In the genomic region with DNA sequence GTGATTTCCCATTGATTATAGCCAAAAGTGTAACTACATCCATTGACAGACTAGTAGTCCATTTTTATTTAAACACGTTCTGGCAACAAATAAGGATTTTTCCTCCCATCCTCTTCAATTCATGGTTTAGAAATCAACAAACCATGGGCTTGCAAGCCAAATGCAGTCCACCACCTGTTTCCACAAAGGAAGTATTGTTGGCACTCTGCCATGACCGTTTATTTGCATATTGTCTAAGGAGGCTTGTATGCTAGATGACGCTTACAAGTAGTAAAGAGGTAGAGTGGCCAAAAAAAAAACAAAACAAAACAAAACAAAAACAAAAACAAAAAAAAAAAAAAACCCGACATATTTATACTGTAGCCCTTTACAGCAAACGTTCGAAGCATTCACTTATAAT, we compare ENCODE assay signal across 13 mouse cellular contexts. TPM values are rescaled to one million over a fixed set of nuclear protein-coding genes. Genes with fewer than 3 reads are reported as not detected.
A peak's percentile ranks its signal among the peaks of the same experiment; 100 is the strongest.
DNase-seq lines count a peak whose midpoint lies in the region; ATAC-seq and TF ChIP-seq lines count a peak whose summit lies in the region.
"Had no signal": no experiment of that assay in that cellular context is flagged by ENCODE, and none has a peak within 500 bp of the region (broad histone marks: within the 10 kb centered on the region; RNA-seq: fewer than 3 reads in every experiment).

No protein-coding gene starts in this region.

- H3K4me2 ChIP-seq in embryonic facial prominence, embryonic 11.5 days (ENCODE audit: low read depth, low read length): no peak overlapping the region
- H3K4me2 ChIP-seq in kidney, embryonic 15.5 days: no peak overlapping the region
- no peak overlapping the region for H3K4me2 ChIP-seq in intestine, embryonic 15.5 days (replicated peaks)
- H3K4me2 ChIP-seq: heart, embryonic 13.5 days had no signal

- DNase-seq in embryonic facial prominence, embryonic 11.5 days (ENCODE audit: low spot score): peak; percentile 12
- DNase-seq in embryonic facial prominence, embryonic 10.5 days (ENCODE audit: low spot score): no peak
- peak; percentile 21 for DNase-seq in kidney, adult 2 months
- peak; percentile 50 for DNase-seq in retina, postnatal 1 day
- no peak for DNase-seq in retina, embryonic 14.5 days (ENCODE audit: low spot score)
- no peak for DNase-seq in gastrocnemius, adult 18-20 months (ENCODE audit: low spot score)
- DNase-seq: cerebellum, postnatal 36 days; lung, adult 2 months; thymus, postnatal 36 days had no signal

- TF ChIP-seq POLR2A in kidney, adult 2 months (IDR thresholded peaks at IDR 0.05; ENCODE audit: low read depth, low read length): no peak

- H3K36me3 ChIP-seq in embryonic facial prominence, embryonic 11.5 days (replicated peaks; ENCODE audit: control insufficient read depth, insufficient read depth, low read depth, low read length): no peaks in the 10 kb centered on the region
- no peaks in the 10 kb centered on the region for H3K36me3 ChIP-seq in embryonic facial prominence, embryonic 10.5 days (replicated peaks)
- H3K36me3 ChIP-seq in kidney, adult 2 months (ENCODE audit: control insufficient read depth, insufficient read depth, low read length): no peaks in the 10 kb centered on the region
- no peaks in the 10 kb centered on the region for H3K36me3 ChIP-seq in kidney, embryonic 15.5 days
- H3K36me3 ChIP-seq in intestine, embryonic 15.5 days: no peaks in the 10 kb centered on the region
- H3K36me3 ChIP-seq: heart, embryonic 13.5 days had no signal

- no peak overlapping the region for H3K27ac ChIP-seq in embryonic facial prominence, embryonic 11.5 days (replicated peaks; ENCODE audit: low read depth, low read length)
- H3K27ac ChIP-seq in embryonic facial prominence, embryonic 10.5 days (replicated peaks): no peak overlapping the region
- H3K27ac ChIP-seq in kidney, adult 2 months (ENCODE audit: insufficient read depth, low read depth, low read length): no peak overlapping the region
- H3K27ac ChIP-seq in kidney, embryonic 15.5 days: no peak overlapping the region
- H3K27ac ChIP-seq in intestine, embryonic 15.5 days: no peak overlapping the region
- H3K27ac ChIP-seq: heart, embryonic 13.5 days had no signal

- no peak for ATAC-seq in embryonic facial prominence, embryonic 11.5 days (replicated peaks; ENCODE audit: insufficient number of reproducible peaks, low FRiP score, low TSS enrichment, low read depth)
- no peak for ATAC-seq in kidney, embryonic 15.5 days (replicated peaks; ENCODE audit: low FRiP score)
- ATAC-seq in intestine, embryonic 15.5 days: no peak

- no peak overlapping the region for H3K9ac ChIP-seq in embryonic facial prominence, embryonic 11.5 days (replicated peaks; ENCODE audit: low read length)
- no peak overlapping the region for H3K9ac ChIP-seq in kidney, embryonic 15.5 days
- H3K9ac ChIP-seq in intestine, embryonic 15.5 days: no peak overlapping the region
- H3K9ac ChIP-seq: heart, embryonic 13.5 days had no signal

- no peak overlapping the region for H3K4me3 ChIP-seq in embryonic facial prominence, embryonic 11.5 days (ENCODE audit: low read depth, low read length)
- no peak overlapping the region for H3K4me3 ChIP-seq in embryonic facial prominence, embryonic 10.5 days
- H3K4me3 ChIP-seq in kidney, adult 2 months (ENCODE audit: insufficient read depth, low read depth, low read length): no peak overlapping the region
- H3K4me3 ChIP-seq in kidney, embryonic 15.5 days (replicated peaks): no peak overlapping the region
- H3K4me3 ChIP-seq in intestine, embryonic 15.5 days (replicated peaks): no peak overlapping the region
- H3K4me3 ChIP-seq: erythroblast, embryonic 14.5 days; heart, embryonic 13.5 days had no signal

- H3K9me3 ChIP-seq in embryonic facial prominence, embryonic 11.5 days (replicated peaks; ENCODE audit: control insufficient read depth, low read length): no peaks in the 10 kb centered on the region
- no peaks in the 10 kb centered on the region for H3K9me3 ChIP-seq in embryonic facial prominence, embryonic 10.5 days
- H3K9me3 ChIP-seq in kidney, embryonic 15.5 days (replicated peaks): no peaks in the 10 kb centered on the region
- no peaks in the 10 kb centered on the region for H3K9me3 ChIP-seq in intestine, embryonic 15.5 days
- H3K9me3 ChIP-seq: heart, embryonic 13.5 days had no signal

- no peaks in the 10 kb centered on the region for H3K4me1 ChIP-seq in embryonic facial prominence, embryonic 11.5 days (ENCODE audit: control insufficient read depth, insufficient read depth, low read length)
- H3K4me1 ChIP-seq in embryonic facial prominence, embryonic 10.5 days: no peaks in the 10 kb centered on the region; the same call in 1 of the 2 replicates
- H3K4me1 ChIP-seq in kidney, adult 2 months (ENCODE audit: control insufficient read depth, insufficient read depth, low read length): no peaks in the 10 kb centered on the region
- peaks cover 8% of the 10 kb centered on the region; the same call in 1 of the 2 replicates for H3K4me1 ChIP-seq in kidney, embryonic 15.5 days
- H3K4me1 ChIP-seq in intestine, embryonic 15.5 days (replicated peaks): no peaks in the 10 kb centered on the region

- TF ChIP-seq CTCF in kidney, adult 2 months (conservative IDR thresholded peaks at IDR 0.05; ENCODE audit: insufficient read depth, insufficient read length, low read depth, low read length): no peak

- 68% methylated on average over 6 of the region's 6 CpGs for WGBS in embryonic facial prominence, embryonic 11.5 days
- WGBS in embryonic facial prominence, embryonic 10.5 days: 69% methylated on average over 6 of the region's 6 CpGs
- 54% methylated on average over 6 of the region's 6 CpGs for WGBS in kidney, adult 2 months
- 62% methylated on average over 6 of the region's 6 CpGs for WGBS in kidney, embryonic 15.5 days
- 59% methylated on average over 6 of the region's 6 CpGs for WGBS in intestine, embryonic 15.5 days

- H3K27me3 ChIP-seq in embryonic facial prominence, embryonic 11.5 days (ENCODE audit: control insufficient read depth, insufficient read depth, low read length): no peaks in the 10 kb centered on the region
- no peaks in the 10 kb centered on the region for H3K27me3 ChIP-seq in embryonic facial prominence, embryonic 10.5 days (replicated peaks; ENCODE audit: low read depth, poor library complexity, severe bottlenecking)
- H3K27me3 ChIP-seq in kidney, adult 2 months (replicated peaks; ENCODE audit: control insufficient read depth, insufficient read depth, low read length): no peaks in the 10 kb centered on the region
- H3K27me3 ChIP-seq in kidney, embryonic 15.5 days: no peaks in the 10 kb centered on the region
- H3K27me3 ChIP-seq in intestine, embryonic 15.5 days (replicated peaks): no peaks in the 10 kb centered on the region
- H3K27me3 ChIP-seq: heart, embryonic 13.5 days had no signal

RNA-seq across cellular contexts. Expression of gene Rap2b, which starts 3.3 kb away (rescaled TPM):
- polyA plus RNA-seq in embryonic facial prominence, embryonic 11.5 days (2014; fragmentation: Nextera tagmentation; extraction: Ambion mirVana): 12.8 and 14.6 TPM in 2 replicates
- 10.3 and 11.0 TPM in 2 replicates for polyA plus RNA-seq in embryonic facial prominence, embryonic 10.5 days (2016; fragmentation: Nextera tagmentation; extraction: Ambion mirVana)
- polyA plus RNA-seq in kidney, adult 2 months (2012; rRNA removed): 1.5 and 1.7 TPM in 2 replicates
- 7.3 and 7.4 TPM in 2 replicates for polyA plus RNA-seq in kidney, embryonic 15.5 days (2015; fragmentation: Nextera tagmentation; extraction: Ambion mirVana)
- polyA plus RNA-seq in intestine, embryonic 15.5 days (2015; fragmentation: Nextera tagmentation; extraction: Ambion mirVana): 6.8 and 8.3 TPM in 2 replicates
- 1 to 10 TPM; 1.1 TPM for total RNA-seq in gastrocnemius, adult 18-20 months (2021)

RNA-seq across cellular contexts. Expression of gene B430305J03Rik, which starts 7.6 kb away (rescaled TPM):
- not detected in 2 replicates for polyA plus RNA-seq in embryonic facial prominence, embryonic 11.5 days (2014; fragmentation: Nextera tagmentation; extraction: Ambion mirVana)
- polyA plus RNA-seq in embryonic facial prominence, embryonic 10.5 days (2016; fragmentation: Nextera tagmentation; extraction: Ambion mirVana): not detected in 2 replicates
- 0.05 and 0.09 TPM in 2 replicates for polyA plus RNA-seq in kidney, adult 2 months (2012; rRNA removed)
- not detected in 2 replicates for polyA plus RNA-seq in kidney, embryonic 15.5 days (2015; fragmentation: Nextera tagmentation; extraction: Ambion mirVana)
- not detected in 2 replicates for polyA plus RNA-seq in intestine, embryonic 15.5 days (2015; fragmentation: Nextera tagmentation; extraction: Ambion mirVana)
- total RNA-seq in gastrocnemius, adult 18-20 months (2021): not detected
- polyA plus RNA-seq: erythroblast, embryonic 14.5 days; heart, embryonic 13.5 days had no signal

Comparison
In these comparisons a context has a peak if more than half of its experiments do, and no peak if none do; other contexts are left out.
1. DNase-seq: peak in embryonic facial prominence, embryonic 11.5 days (single experiment), kidney, adult 2 months (single experiment) and retina, postnatal 1 day (single experiment); none in embryonic facial prominence, embryonic 10.5 days (single experiment), retina, embryonic 14.5 days (single experiment) and gastrocnemius, adult 18-20 months (single experiment).